Mouse (Mus musculus): ENCODE data around the gene Zfp524. TPM values are rescaled to one million over a fixed set of nuclear protein-coding genes. Genes with fewer than 3 reads are reported as not detected.

Zfp524 gene
- polyA plus RNA-seq, 2 experiments, result 8.9 to 9.5 TPM

DNA sequence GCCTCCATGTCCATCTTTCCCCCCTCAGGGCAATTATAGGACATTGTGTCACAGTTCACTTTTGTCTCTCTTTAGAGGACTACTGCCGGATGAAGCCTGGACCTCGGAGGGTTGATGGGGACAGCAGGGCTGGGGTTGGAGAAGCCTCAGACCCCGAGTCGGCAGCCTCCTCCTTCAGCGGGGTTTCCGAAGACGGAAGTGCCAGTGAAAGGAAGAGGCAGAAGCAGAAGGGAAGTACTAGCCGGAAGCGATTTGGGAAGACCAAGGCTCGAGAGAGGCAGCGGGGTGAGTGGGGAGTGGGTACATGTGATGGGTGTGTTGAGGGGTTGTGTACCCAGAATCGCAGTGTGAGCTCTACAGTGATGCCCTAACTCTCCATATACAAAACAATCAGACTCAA, 45.2 kb downstream of the Zfp524 start:
- H3K4me3 ChIP-seq (ENCODE audit: insufficient read depth in 1 of 2, low read depth in 2 of 2, low read length in 2 of 2), result no peak overlapping the region
- H3K27me3 ChIP-seq (ENCODE audit: control insufficient read depth, insufficient read depth, low read length), result peaks cover 44% of the 10 kb centered on the region
- H3K4me2 ChIP-seq (ENCODE audit: low read depth), result peak overlapping the region; percentile 100; the same call in 1 of the 2 replicates
- DNase-seq (ENCODE audit: low read depth in 3 of 3, low spot score in 3 of 3) (no peak), ATAC-seq (ENCODE audit: insufficient read depth) (no peak)
- no peak for TF ChIP-seq EP300 (IDR thresholded peaks at IDR 0.05; ENCODE audit: low read depth)
- no peak for TF ChIP-seq CTCF (IDR thresholded peaks at IDR 0.05; ENCODE audit: low read depth)
- peaks cover 5 to 14% of the 10 kb centered on the region in 2 experiments for H3K4me1 ChIP-seq (replicated peaks; ENCODE audit: control insufficient read depth in 2 of 2, insufficient read depth in 2 of 2, low read length in 1 of 2)
- no peaks in the 10 kb centered on the region for H3K9me3 ChIP-seq (ENCODE audit: control insufficient read depth, low read length)
- no peak overlapping the region for H3K27ac ChIP-seq
- WGBS (ENCODE audit: insufficient replicate concordance), result 76% methylated on average over 12 of the region's 12 CpGs
- no peak overlapping the region for H3K9ac ChIP-seq (replicated peaks)
- no peaks in the 10 kb centered on the region; the same call in 1 of the 2 replicates for H3K36me3 ChIP-seq (replicated peaks; ENCODE audit: control insufficient read depth, insufficient read depth, low read depth)

DNA sequence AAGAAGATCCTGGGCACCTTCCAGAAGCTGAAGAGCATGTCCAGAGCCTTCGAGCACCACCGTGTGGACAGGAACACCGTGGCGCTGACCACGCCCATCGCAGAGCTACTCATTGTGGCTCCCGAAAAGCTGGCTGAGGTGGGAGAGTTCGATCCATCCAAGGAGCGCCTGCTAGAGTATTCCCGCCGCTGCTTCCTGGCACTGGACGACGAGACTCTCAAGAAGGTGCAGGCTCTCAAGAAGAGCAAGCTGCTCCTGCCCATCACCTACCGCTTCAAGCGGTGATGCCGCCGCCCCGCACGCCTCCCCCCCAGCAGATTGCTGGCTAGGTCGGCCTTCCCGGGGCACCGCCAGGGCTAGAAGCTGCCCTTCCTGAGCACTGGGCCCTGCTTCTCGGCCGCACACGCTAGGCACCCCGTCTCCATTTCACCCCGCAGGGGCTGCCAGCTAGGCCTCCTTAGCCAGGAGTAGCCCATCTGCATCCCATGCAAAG, 46.1 kb downstream of the Zfp524 start:
- Histone ChIP-seq H3K4me3 (ENCODE audit: insufficient read depth in 1 of 2, low read depth in 2 of 2, low read length in 2 of 2) (peak overlapping the region; percentile 96 to 97), H3K27ac (peak overlapping the region; percentile 93), H3K36me3 (replicated peaks; ENCODE audit: control insufficient read depth, insufficient read depth, low read depth) (no peaks in the 10 kb centered on the region; the same call in 1 of the 2 replicates), H3K27me3 (ENCODE audit: control insufficient read depth, insufficient read depth, low read length) (peaks cover 35% of the 10 kb centered on the region), H3K9me3 (ENCODE audit: control insufficient read depth, low read length) (no peaks in the 10 kb centered on the region), H3K4me2 (ENCODE audit: low read depth) (peak overlapping the region; percentile 100), H3K4me1 (replicated peaks; ENCODE audit: control insufficient read depth in 2 of 2, insufficient read depth in 2 of 2, low read length in 1 of 2) (peaks cover 9 to 14% of the 10 kb centered on the region in 2 experiments), H3K9ac (replicated peaks) (peak overlapping the region; percentile 97)
- 3% methylated on average over 27 of the region's 27 CpGs for WGBS (ENCODE audit: insufficient replicate concordance)
- ATAC-seq (ENCODE audit: insufficient read depth) (no peak), DNase-seq (ENCODE audit: low read depth in 3 of 3, low spot score in 3 of 3) (peak; percentile 65 to 68 (median 68))
- TF ChIP-seq CTCF (IDR thresholded peaks at IDR 0.05; ENCODE audit: low read depth) (peak; percentile 94), EP300 (IDR thresholded peaks at IDR 0.05; ENCODE audit: low read depth) (no peak)

GRCm38 (mm10) chr7:5060944-5061773, 46.9 kb downstream of the Zfp524 start:
- peak; percentile 85 for ATAC-seq (ENCODE audit: insufficient read depth)
- peaks cover 12 to 17% of the 10 kb centered on the region in 2 experiments for H3K4me1 ChIP-seq (replicated peaks; ENCODE audit: control insufficient read depth in 2 of 2, insufficient read depth in 2 of 2, low read length in 1 of 2)

DNA sequence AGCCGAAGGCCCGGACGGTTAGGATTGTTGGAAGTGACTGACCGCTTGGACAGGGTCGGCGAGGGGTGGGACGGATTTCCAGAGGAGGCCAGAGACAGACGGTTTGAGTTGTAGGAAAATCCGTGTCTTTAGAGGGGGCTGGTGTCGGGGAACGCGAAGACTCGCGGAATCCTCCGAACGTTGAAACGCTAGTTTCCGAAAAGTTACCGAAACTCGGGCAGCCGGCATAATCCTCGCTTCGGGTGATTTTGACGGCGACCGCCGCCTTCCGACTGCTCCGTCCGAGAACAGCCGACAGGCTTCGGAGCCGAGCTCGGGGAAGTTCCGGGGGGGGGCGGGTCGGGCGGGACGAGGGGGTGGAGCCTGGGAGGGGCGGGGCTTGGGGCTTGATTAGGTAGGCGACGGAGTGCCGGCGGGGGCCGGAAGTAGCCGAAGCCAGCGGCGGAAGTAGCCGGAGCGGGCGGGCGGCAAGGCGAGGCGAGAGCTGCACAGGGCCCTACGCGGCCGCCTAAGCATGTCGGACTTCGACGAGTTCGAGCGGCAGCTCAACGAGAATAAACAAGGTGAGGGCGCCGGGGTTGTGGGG, 47.7 kb downstream of the Zfp524 start, which contains the start of gene U2af2:
Gene U2af2, plus strand, starts transcription at position 370 of the 586 bp plus-strand sequence.
- Histone ChIP-seq H3K4me1 (replicated peaks; ENCODE audit: control insufficient read depth in 2 of 2, insufficient read depth in 2 of 2, low read length in 1 of 2) (peaks cover 16 to 17% of the 10 kb centered on the region in 2 experiments), H3K27me3 (ENCODE audit: control insufficient read depth, insufficient read depth, low read length) (peaks cover 19% of the 10 kb centered on the region), H3K27ac (peak within 1 kb of the TSS; percentile 93), H3K4me2 (ENCODE audit: low read depth) (peak within 1 kb of the TSS; percentile 100), H3K9ac (replicated peaks) (peak within 1 kb of the TSS; percentile 97), H3K9me3 (ENCODE audit: control insufficient read depth, low read length) (no peaks in the 10 kb centered on the region), H3K4me3 (ENCODE audit: insufficient read depth in 1 of 2, low read depth in 2 of 2, low read length in 2 of 2) (peak within 1 kb of the TSS; percentile 96 to 97), H3K36me3 (replicated peaks; ENCODE audit: control insufficient read depth, insufficient read depth, low read depth) (peaks cover 9% of the 10 kb centered on the region)
- DNase-seq (ENCODE audit: low read depth in 3 of 3, low spot score in 3 of 3) (peak; percentile 78 to 86 (median 83)), ATAC-seq (ENCODE audit: insufficient read depth) (peak; percentile 77)
- TF ChIP-seq CTCF (IDR thresholded peaks at IDR 0.05; ENCODE audit: low read depth) (no peak), EP300 (IDR thresholded peaks at IDR 0.05; ENCODE audit: low read depth) (no peak)
- WGBS (ENCODE audit: insufficient replicate concordance), result under 1% methylated on average over 65 of the region's 65 CpGs

More at GRCm38 (mm10) chr7:5060944-5061773, 46.9 kb downstream of the Zfp524 start:
- TF ChIP-seq EP300 (IDR thresholded peaks at IDR 0.05; ENCODE audit: low read depth), result no peak
- peak; percentile 92 for TF ChIP-seq CTCF (IDR thresholded peaks at IDR 0.05; ENCODE audit: low read depth)
- peak; percentile 94 to 96 (median 95) for DNase-seq (ENCODE audit: low read depth in 3 of 3, low spot score in 3 of 3)
- peak overlapping the region; percentile 100 for H3K4me2 ChIP-seq (ENCODE audit: low read depth)
- H3K27me3 ChIP-seq (ENCODE audit: control insufficient read depth, insufficient read depth, low read length), result peaks cover 27% of the 10 kb centered on the region
- H3K9ac ChIP-seq (replicated peaks), result peak overlapping the region; percentile 97
- H3K9me3 ChIP-seq (ENCODE audit: control insufficient read depth, low read length), result no peaks in the 10 kb centered on the region
- peak overlapping the region; percentile 96 to 97 for H3K4me3 ChIP-seq (ENCODE audit: insufficient read depth in 1 of 2, low read depth in 2 of 2, low read length in 2 of 2)
- peak overlapping the region; percentile 93 for H3K27ac ChIP-seq
- under 1% methylated on average over 60 of the region's 60 CpGs for WGBS (ENCODE audit: insufficient replicate concordance)
- H3K36me3 ChIP-seq (replicated peaks; ENCODE audit: control insufficient read depth, insufficient read depth, low read depth), result peaks cover 2% of the 10 kb centered on the region

All from liver, embryonic 14.5 days (tissue).